Mouse (Mus musculus) embryo, embryonic 11.5 days (tissue): Measurements from ENCODE around the gene Fam186a.

Experiments used
- DNase-seq: peaks from one replicate; pipeline ENCODE4 v3.0.0-alpha.2; 2012; ENCODE audit warnings: low read depth, low spot score

The Fam186a gene

DNA sequence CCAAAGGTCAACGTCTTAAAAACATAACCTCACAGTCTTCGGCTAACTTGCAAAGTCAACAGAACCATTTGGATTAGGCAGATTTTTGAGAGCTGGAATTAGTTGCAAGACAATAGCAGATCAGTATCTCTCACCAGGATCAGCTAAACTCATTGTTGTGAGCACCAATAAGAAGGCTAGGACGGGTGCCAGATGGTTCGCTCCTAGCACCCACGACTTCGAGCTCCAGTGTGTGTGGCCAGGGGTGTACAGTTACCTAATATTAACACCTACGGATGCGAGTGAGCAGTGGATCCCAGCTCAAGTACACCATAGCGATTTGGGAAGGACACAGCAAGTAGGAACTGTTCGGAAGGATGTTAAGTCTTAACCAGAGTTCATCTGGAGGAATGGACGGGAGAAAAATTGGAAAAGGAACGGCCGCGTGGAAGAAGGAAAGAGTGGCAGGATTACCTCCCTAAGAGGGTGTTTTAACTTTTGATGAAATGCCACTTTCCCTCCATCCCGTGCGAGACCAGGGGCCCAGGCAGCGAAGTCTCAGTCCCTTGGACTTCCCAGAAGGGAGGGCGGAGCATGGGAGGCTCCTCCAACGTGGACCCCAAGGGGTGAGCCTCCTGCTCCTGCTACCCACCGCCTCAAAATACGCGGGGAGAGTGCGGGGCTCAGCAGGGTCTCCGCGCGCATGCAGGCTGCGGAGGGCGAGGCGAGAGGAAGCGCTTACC lies 92.1 kb downstream of the Fam186a start:
- DNase-seq: no peak

- DNase-seq: no peak
These were observed 94.3 kb downstream of the Fam186a start for GRCm38 (mm10) chr15:99872543-99872942.
